Mouse (Mus musculus) c-Kit-negative CD71-positive TER-119-positive erythroid progenitor cells, embryonic 14.5 days (primary cell): ENCODE data around the gene Ppt2.

Experiments used
- DNase-seq: peaks from one replicate; pipeline ENCODE4 v3.0.0-alpha.2; 2013; ENCODE audit warnings: low read depth, low spot score

Gene Ppt2

GRCm38 (mm10) chr17:34587423-34587811 lies 40.9 kb downstream of the Ppt2 start:
- DNase-seq = peak; percentile 90

DNA sequence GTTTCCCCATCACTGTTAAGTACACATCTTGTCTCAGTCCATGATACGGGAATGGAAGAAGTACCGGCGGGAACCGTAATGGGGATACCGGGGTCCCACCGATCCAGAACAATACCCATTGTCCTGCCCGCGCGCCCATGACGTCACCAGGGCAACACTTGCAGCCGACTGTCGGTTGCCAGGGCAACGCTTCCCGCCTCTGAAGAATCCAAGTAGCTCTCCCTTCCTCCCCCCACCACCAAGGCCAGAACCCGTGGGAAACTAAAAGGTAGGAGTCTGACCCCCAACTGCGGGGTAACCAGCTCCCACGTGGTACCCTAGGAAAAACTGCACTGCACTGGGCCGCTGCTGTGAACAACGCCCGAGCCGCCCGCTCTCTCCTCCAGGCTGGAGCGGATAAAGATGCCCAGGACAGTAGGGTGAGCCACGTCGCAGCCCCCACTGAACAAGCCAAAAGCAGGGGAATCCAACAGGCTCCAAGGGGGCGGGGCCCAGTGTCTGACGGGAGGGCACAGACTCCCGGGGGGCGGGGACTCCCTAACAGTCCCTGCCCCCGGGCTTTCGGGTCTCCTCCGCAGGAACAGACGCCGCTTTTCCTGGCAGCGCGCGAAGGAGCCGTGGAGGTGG lies 41.4 kb downstream of the Ppt2 start:
- no peak for DNase-seq

DNA sequence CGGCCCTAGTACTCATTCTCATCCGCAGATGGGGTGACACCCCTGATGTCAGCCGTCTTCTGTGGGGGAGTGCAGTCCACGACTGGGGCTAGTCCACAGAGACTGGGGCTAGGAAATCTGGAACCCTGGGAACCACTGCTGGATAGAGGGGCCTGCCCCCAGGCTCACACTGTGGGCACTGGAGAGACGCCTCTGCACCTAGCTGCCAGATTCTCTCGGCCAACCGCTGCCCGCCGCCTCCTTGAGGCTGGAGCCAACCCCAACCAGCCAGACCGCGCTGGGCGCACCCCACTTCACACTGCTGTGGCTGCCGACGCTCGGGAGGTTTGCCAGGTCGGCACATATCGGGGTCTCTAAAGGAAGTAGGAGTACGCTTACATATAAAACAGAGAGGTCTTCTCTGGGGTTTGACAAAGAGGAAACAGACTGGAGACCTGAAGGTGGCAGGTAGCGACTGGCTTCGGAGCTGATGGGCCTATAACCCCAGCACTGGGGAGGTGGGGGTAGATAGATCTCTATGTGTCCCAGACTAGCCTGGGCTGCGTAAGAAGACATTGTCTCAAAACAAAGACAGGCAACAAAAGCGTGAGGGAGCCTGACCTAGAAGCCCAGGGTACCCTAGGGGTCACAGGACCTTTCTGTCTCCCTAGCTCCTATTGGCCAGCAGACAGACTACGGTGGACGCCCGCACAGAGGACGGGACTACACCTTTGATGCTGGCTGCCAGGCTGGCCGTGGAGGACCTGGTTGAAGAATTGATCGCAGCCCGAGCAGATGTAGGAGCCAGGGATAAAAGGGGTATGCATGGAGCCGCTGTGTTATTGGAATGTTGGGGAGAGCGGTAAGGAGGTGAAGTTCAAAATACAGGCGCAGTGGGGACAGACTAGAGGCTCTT lies 42.2 kb downstream of the Ppt2 start:
- no peak for DNase-seq

DNA sequence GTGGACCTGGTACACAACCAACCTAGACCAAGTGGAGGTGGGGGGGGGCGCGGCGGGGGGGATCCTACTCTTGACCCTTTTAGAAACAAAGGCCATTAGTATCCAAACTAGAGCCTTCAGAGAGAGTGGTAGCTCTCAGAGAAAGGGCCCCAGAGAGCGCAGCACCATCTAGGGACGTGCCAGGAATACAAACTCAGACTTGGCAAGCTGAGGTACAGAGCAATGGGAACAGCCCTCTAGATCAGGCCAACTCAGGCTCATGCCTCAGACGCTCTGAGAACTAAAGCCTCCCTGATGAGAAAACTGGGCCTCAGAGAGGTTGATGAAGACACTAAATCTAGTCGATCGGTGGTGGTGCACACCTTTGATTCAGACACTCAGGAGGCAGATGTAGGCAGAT lies 43.2 kb downstream of the Ppt2 start:
- no peak for DNase-seq

GRCm38 (mm10) chr17:34583819-34584218 lies 44.5 kb downstream of the Ppt2 start:
- no peak for DNase-seq

DNA sequence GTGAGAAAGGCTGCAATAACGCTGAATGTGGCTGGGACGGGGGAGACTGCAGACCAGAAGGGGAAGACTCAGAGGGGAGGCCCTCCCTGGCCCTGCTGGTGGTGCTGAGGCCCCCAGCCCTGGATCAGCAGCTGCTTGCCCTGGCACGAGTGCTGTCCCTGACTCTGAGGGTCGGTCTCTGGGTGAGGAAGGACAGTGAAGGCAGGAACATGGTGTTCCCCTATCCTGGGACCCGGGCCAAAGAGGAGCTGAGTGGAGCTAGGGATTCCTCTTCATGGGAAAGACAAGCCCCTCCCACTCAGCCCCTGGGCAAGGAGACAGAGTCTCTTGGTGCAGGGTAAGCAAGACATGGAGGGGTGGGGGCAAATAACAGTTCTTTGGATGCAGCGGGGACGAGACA lies 44.9 kb downstream of the Ppt2 start:
- DNase-seq = no peak

DNA sequence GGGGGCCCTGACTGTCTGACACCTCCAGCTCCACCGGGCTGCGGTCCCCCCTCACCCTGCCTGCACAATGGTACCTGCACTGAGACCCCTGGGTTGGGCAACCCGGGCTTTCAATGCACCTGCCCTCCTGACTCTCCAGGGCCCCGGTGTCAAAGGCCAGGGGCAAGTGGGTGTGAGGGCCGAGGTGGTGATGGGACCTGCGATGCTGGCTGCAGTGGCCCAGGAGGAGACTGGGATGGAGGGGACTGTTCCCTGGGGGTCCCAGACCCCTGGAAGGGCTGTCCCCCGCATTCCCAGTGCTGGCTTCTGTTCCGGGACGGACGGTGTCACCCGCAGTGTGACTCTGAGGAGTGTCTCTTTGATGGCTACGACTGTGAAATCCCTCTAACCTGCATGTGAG lies 45.8 kb downstream of the Ppt2 start:
- DNase-seq = no peak

- DNase-seq = no peak
These were observed 50.2 kb downstream of the Ppt2 start for GRCm38 (mm10) chr17:34578070-34578469.

- DNase-seq = no peak
These were observed 51.7 kb downstream of the Ppt2 start for GRCm38 (mm10) chr17:34576577-34576976.

DNA sequence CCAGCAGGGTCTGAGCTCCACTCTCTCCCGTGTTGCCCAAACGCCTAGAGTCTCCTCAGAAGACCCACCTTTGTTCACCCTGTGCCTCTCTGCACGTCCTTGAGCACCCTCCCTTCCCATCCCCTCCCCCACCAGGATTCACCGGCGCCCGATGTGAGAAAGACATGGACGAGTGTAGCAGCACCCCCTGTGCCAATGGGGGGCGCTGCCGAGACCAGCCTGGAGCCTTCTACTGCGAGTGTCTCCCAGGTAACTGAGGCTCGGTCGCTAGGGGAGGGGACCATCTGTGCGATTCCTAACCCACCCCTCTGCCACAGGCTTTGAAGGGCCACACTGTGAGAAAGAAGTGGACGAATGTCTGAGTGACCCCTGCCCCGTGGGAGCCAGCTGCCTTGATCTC lies 55.9 kb downstream of the Ppt2 start:
- no peak for DNase-seq

GRCm38 (mm10) chr17:34571875-34572274 lies 56.4 kb downstream of the Ppt2 start:
- DNase-seq = no peak

GRCm38 (mm10) chr17:34569919-34570318 lies 58.4 kb downstream of the Ppt2 start:
- no peak for DNase-seq

GRCm38 (mm10) chr17:34568421-34568820 lies 59.9 kb downstream of the Ppt2 start:
- no peak for DNase-seq

DNA sequence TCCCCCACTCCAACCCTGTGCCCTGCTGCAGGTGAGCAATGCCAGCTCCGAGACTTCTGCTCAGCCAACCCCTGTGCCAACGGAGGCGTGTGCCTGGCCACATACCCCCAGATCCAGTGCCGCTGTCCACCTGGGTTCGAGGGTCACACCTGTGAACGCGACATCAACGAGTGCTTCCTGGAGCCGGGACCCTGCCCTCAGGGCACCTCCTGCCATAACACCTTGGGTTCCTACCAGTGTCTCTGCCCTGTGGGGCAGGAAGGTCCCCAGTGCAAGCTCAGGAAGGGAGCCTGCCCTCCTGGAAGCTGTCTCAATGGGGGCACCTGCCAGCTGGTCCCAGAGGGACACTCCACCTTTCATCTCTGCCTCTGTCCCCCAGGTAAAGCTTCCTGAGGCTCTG lies 61.0 kb downstream of the Ppt2 start:
- no peak for DNase-seq
